Mouse (Mus musculus) bone marrow, adult 2 months (tissue): ENCODE results near the gene Ccr10. TPM values are rescaled to one million over a fixed set of nuclear protein-coding genes. Genes with fewer than 3 reads are reported as not detected.
A peak's percentile ranks its signal among the peaks of the same experiment; 100 is the strongest.

Experiments used
- H3K27ac ChIP-seq: fragments of 200-500 bp; 2 replicates; pipeline ENCODE4 v1.5.1; 2012; ENCODE audit warnings: low read depth, mild to moderate bottlenecking, control low read depth, inconsistent platforms, low read length; ENCODE audit not compliant: control insufficient read depth, poor library complexity, insufficient read depth
- H3K4me1 ChIP-seq: fragments of 200-500 bp; 2 replicates; pipeline ENCODE4 v1.6.1; 2011; ENCODE audit warnings: low read length; ENCODE audit not compliant: control insufficient read depth, insufficient read depth
- H3K4me3 ChIP-seq: fragments of 200-500 bp; replicated peaks from 2 replicates; pipeline ENCODE3; 2011; ENCODE audit warnings: mild to moderate bottlenecking, low read depth, low read length, control low read depth; ENCODE audit not compliant: control insufficient read depth
- CTCF ChIP-seq: fragments of 200-500 bp; IDR thresholded peaks from 2 replicates; pipeline ENCODE4 v1.5.1; 2011; ENCODE audit warnings: low read length, control low read depth; ENCODE audit not compliant: control insufficient read depth, insufficient read depth
- POLR2A ChIP-seq: fragments of 200-500 bp; IDR thresholded peaks from 2 replicates; pipeline ENCODE4 v1.6.1; 2011; ENCODE audit warnings: low read depth, mild to moderate bottlenecking, control low read depth, low read length, borderline replicate concordance; ENCODE audit not compliant: control insufficient read depth
- WGBS: fragments of 180-500 bp; shearing (Covaris S2); methylation state at CpG from one replicate; pipeline ENCODE4 v1.1.7; 2018; 5-methylcytosine and 5-hydroxymethylcytosine counted together
- polyA plus RNA-seq: library from polyadenylated mRNA; stranded (reverse); fragments of >200 nt; gene quantifications from 2 replicates; pipeline ENCODE4 v1.2.4, GENCODE M21; 2011; ENCODE audit warnings: low replicate concordance; ENCODE audit not compliant: missing spikeins, insufficient read depth, insufficient read length

Gene Ccr10
- polyA plus RNA-seq, 1 experiment = not detected

DNA sequence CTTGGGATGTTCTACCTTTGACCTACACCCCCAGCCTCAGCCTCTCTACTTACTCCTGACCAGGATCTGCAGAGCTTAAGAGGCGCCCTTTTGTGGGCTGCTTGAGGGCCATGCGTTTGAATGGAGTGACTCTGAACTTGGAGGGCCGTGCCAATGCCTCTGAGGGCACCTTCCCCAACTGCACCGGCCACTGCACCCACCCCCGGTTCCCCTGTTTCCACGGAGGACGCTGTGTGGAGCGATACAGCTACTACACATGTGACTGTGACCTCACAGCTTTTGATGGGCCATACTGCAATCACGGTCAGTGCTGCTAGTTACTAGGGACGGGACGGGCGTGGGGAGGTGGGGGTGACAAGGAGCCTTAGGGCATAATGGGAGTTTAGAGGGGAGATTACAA, 9.7 kb upstream of the Ccr10 start:
- H3K4me1 ChIP-seq = no peaks in the 10 kb centered on the region; the same call in 1 of the 2 replicates
- no peak overlapping the region for H3K4me3 ChIP-seq
- 87% methylated on average over 12 of the region's 12 CpGs for WGBS
- H3K27ac ChIP-seq = no peak overlapping the region
- TF ChIP-seq CTCF = no peak
- no peak for TF ChIP-seq POLR2A

GRCm38 (mm10) chr11:101182771-101183517, 7.7 kb upstream of the Ccr10 start:
- H3K4me3 ChIP-seq = no peak overlapping the region
- no peak overlapping the region for H3K27ac ChIP-seq
- TF ChIP-seq CTCF (no peak), POLR2A (no peak)
- WGBS = 79% methylated on average over 14 of the region's 14 CpGs
- no peaks in the 10 kb centered on the region; the same call in 1 of the 2 replicates for H3K4me1 ChIP-seq

GRCm38 (mm10) chr11:101181961-101182360, 6.7 kb upstream of the Ccr10 start:
- 88% methylated on average over 11 of the region's 11 CpGs for WGBS
- H3K27ac ChIP-seq = no peak overlapping the region
- H3K4me3 ChIP-seq = no peak overlapping the region
- no peaks in the 10 kb centered on the region; the same call in 1 of the 2 replicates for H3K4me1 ChIP-seq
- TF ChIP-seq CTCF = no peak
- TF ChIP-seq POLR2A = no peak

GRCm38 (mm10) chr11:101180846-101181740, 5.8 kb upstream of the Ccr10 start:
- TF ChIP-seq POLR2A (no peak), CTCF (peak; percentile 68)
- Histone ChIP-seq H3K27ac (no peak overlapping the region), H3K4me1 (no peaks in the 10 kb centered on the region; the same call in 1 of the 2 replicates), H3K4me3 (no peak overlapping the region)
- WGBS = 42% methylated on average over 10 of the region's 10 CpGs

- no peaks in the 10 kb centered on the region; the same call in 1 of the 2 replicates for H3K4me1 ChIP-seq
- WGBS = 81% methylated on average over 17 of the region's 17 CpGs
- no peak overlapping the region for H3K27ac ChIP-seq
- TF ChIP-seq CTCF (no peak), POLR2A (no peak)
- no peak overlapping the region for H3K4me3 ChIP-seq
These were observed 5.0 kb upstream of the Ccr10 start for GRCm38 (mm10) chr11:101180261-101180660.

DNA sequence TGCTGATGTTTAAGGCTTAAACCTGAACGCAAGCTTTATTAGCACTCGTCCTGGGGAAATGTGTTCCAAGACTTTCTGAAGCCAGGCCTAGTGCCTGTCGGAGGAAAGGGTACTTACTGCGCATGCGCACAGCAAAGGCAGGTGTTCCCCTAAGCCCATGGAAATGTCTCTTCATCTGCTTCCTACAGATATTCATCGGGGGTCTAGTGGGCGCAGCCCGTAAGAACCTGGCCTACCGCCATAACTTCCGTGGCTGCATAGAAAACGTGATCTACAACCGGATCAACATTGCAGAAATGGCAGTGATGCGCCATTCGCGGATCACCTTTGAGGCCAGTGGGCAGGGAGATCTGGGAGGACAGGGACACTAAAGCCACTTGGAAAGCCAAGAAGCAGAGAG, 4.1 kb upstream of the Ccr10 start:
- 75% methylated on average over 15 of the region's 15 CpGs for WGBS
- Histone ChIP-seq H3K27ac (no peak overlapping the region), H3K4me1 (no peaks in the 10 kb centered on the region; the same call in 1 of the 2 replicates), H3K4me3 (no peak overlapping the region)
- TF ChIP-seq POLR2A = no peak
- no peak for TF ChIP-seq CTCF

- H3K27ac ChIP-seq = no peak overlapping the region
- WGBS = 65% methylated on average over 36 of the region's 36 CpGs
- no peak for TF ChIP-seq CTCF
- no peak for TF ChIP-seq POLR2A
- H3K4me3 ChIP-seq = no peak overlapping the region
- no peaks in the 10 kb centered on the region; the same call in 1 of the 2 replicates for H3K4me1 ChIP-seq
These were observed 3.1 kb upstream of the Ccr10 start for GRCm38 (mm10) chr11:101178061-101179058.
